Mouse (Mus musculus) Patski (cell line): ENCODE measurements around the gene Upk3b. TPM values are rescaled to one million over a fixed set of nuclear protein-coding genes. Genes with fewer than 3 reads are reported as not detected.

Source experiments
- ATAC-seq: fragments of 100-300 bp; one replicate; pipeline ENCODE4 v1.8.0; 2021
- CTCF ChIA-PET: fragments of 350-600 bp; sonication (Branson Sonifier 250); formaldehyde crosslinking; loops from one replicate; lab custom pipeline; 2022; ENCODE audit warnings: inconsistent platforms; lab: Charles Lee
- POLR2A ChIA-PET: fragments of 350-600 bp; sonication (Branson Sonifier 250); formaldehyde crosslinking; loops from one replicate; lab custom pipeline; 2022; ENCODE audit warnings: antibody characterized with exemption, inconsistent platforms; lab: Charles Lee
- DNase-seq: peaks from one replicate; pipeline ENCODE4 v3.0.0-alpha.2; 2011; ENCODE audit warnings: low read depth, low spot score
- H3K27me3 ChIP-seq: fragments of 371-371 bp; one replicate; pipeline ENCODE4 v1.5.1; 2021
- CTCF ChIP-seq: fragments of 100-300 bp; IDR thresholded peaks from one replicate; pipeline ENCODE4 v1.5.1; 2021
- in situ Hi-C: fragments of 300-500 bp; cut with MboI; formaldehyde crosslinking; loops from 3 replicates; pipeline ENCODE4 v1.11.1; 2018; ENCODE audit warnings: low pct_unique_long_range_greater_than_20kb, mixed read lengths
- polyA plus RNA-seq: library from polyadenylated mRNA; unstranded; gene quantifications from one replicate; pipeline ENCODE4 v1.2.3, GENCODE M21; 2021

Upk3b gene
- polyA plus RNA-seq, 1 experiment from 2014 or later = 0.95 TPM

- no peaks in the 10 kb centered on the region for H3K27me3 ChIP-seq
- POLR2A ChIA-PET = no interaction called here
Measured at GRCm38 (mm10) chr5:136004537-136004936, 33.8 kb upstream of the Upk3b start.

GRCm38 (mm10) chr5:136007745-136008144 lies 30.6 kb upstream of the Upk3b start:
- no peak for DNase-seq
- ChIA-PET CTCF (interaction anchor here (1.1 to 1.7 kb wide), 7 partner anchors 9 to 54 kb away, joined by 3 to 6 read pairs (median 3); no protein-coding TSS in a partner anchor), POLR2A (interaction anchor here (1.2 kb wide), 1 partner anchor 12 kb away, joined by 4 read pairs; no protein-coding TSS in a partner anchor)
- no peak for TF ChIP-seq CTCF
- ATAC-seq = no peak
- H3K27me3 ChIP-seq = no peaks in the 10 kb centered on the region
- in situ Hi-C loops = no loop called here

More at GRCm38 (mm10) chr5:136004537-136004936, 33.8 kb upstream of the Upk3b start:
- ATAC-seq (no peak), DNase-seq (no peak)
- no peak for TF ChIP-seq CTCF
- CTCF ChIA-PET = interaction anchor here (1.4 to 2.5 kb wide), 2 partner anchors 11 to 14 kb away, joined by 3 to 6 read pairs; no protein-coding TSS in a partner anchor
- in situ Hi-C loops = no loop called here

GRCm38 (mm10) chr5:136014877-136015276 lies 23.4 kb upstream of the Upk3b start:
- ChIA-PET CTCF (interaction anchor here (2.7 kb wide), 1 partner anchor 20 kb away, joined by 9 read pairs; the partner anchor contains the start of gene Dtx2), POLR2A (interaction anchor here (0.8 to 1.2 kb wide), 3 partner anchors 9 to 17 kb away, joined by 3 to 5 read pairs (median 4); no protein-coding TSS in a partner anchor)
- ATAC-seq (peak; percentile 22), DNase-seq (no peak)
- in situ Hi-C loops = no loop called here
- no peak for TF ChIP-seq CTCF
- H3K27me3 ChIP-seq = no peaks in the 10 kb centered on the region

GRCm38 (mm10) chr5:136015586-136015985 lies 22.7 kb upstream of the Upk3b start:
- no peak for TF ChIP-seq CTCF
- ATAC-seq = no peak

GRCm38 (mm10) chr5:136016014-136016876 lies 22.1 kb upstream of the Upk3b start:
- POLR2A ChIA-PET = interaction anchor here (0.8 kb wide), 1 partner anchor 8 kb away, joined by 4 read pairs; no protein-coding TSS in a partner anchor
- ATAC-seq (no peak), DNase-seq (no peak)
- in situ Hi-C loops = no loop called here
- no peak for TF ChIP-seq CTCF
- CTCF ChIA-PET = interaction anchor here (0.7 to 2.7 kb wide), 8 partner anchors 8 to 115 kb away, joined by 3 to 9 read pairs (median 4); partner anchors contain the start of gene Dtx2
- H3K27me3 ChIP-seq = no peaks in the 10 kb centered on the region

More at GRCm38 (mm10) chr5:136015586-136015985, 22.7 kb upstream of the Upk3b start:
- in situ Hi-C loops = no loop called here
- ChIA-PET POLR2A (interaction anchor here (0.8 to 1.2 kb wide), 3 partner anchors 9 to 18 kb away, joined by 3 to 5 read pairs (median 4); no protein-coding TSS in a partner anchor), CTCF (interaction anchor here (1.3 to 2.7 kb wide), 5 partner anchors 11 to 28 kb away, joined by 4 to 9 read pairs (median 6); partner anchors contain the start of gene Dtx2)
- no peaks in the 10 kb centered on the region for H3K27me3 ChIP-seq
- no peak for DNase-seq

GRCm38 (mm10) chr5:136017262-136017661 lies 21.0 kb upstream of the Upk3b start:
- CTCF ChIA-PET = interaction anchor here (1.1 to 2.5 kb wide), 6 partner anchors 10 to 116 kb away, joined by 3 to 7 read pairs (median 4); no protein-coding TSS in a partner anchor
- DNase-seq (no peak), ATAC-seq (no peak)
- H3K27me3 ChIP-seq = no peaks in the 10 kb centered on the region
- TF ChIP-seq CTCF = no peak
- POLR2A ChIA-PET = no interaction called here
- in situ Hi-C loops = no loop called here

- in situ Hi-C loops = no loop called here
- ATAC-seq = no peak
- DNase-seq = no peak
- POLR2A ChIA-PET = interaction anchor here (0.9 to 1.2 kb wide), 2 partner anchors 12 to 32 kb away, joined by 3 to 4 read pairs; no protein-coding TSS in a partner anchor
- no peak for TF ChIP-seq CTCF
- no peaks in the 10 kb centered on the region for H3K27me3 ChIP-seq
- CTCF ChIA-PET = interaction anchor here (0.8 to 2.5 kb wide), 5 partner anchors 9 to 37 kb away, joined by 3 to 7 read pairs (median 3); no protein-coding TSS in a partner anchor
Measured at GRCm38 (mm10) chr5:136018726-136019125, 19.6 kb upstream of the Upk3b start.

GRCm38 (mm10) chr5:136019907-136020306 lies 18.4 kb upstream of the Upk3b start:
- peak; percentile 92 for ATAC-seq
- ChIA-PET CTCF (interaction anchor here (0.6 to 2.5 kb wide), 7 partner anchors 10 to 117 kb away, joined by 3 to 7 read pairs (median 3); no protein-coding TSS in a partner anchor), POLR2A (interaction anchor here (1.2 kb wide), 1 partner anchor 31 kb away, joined by 4 read pairs; no protein-coding TSS in a partner anchor)
- in situ Hi-C loops = no loop called here
- DNase-seq = peak; percentile 76
- TF ChIP-seq CTCF = no peak
- no peaks in the 10 kb centered on the region for H3K27me3 ChIP-seq

- in situ Hi-C loops = no loop called here
- ChIA-PET CTCF (interaction anchor here (1.2 to 1.4 kb wide), 2 partner anchors 11 to 38 kb away, joined by 4 to 5 read pairs; no protein-coding TSS in a partner anchor), POLR2A (interaction anchor here (1.3 kb wide), 1 partner anchor 28 kb away, joined by 3 read pairs; no protein-coding TSS in a partner anchor)
- H3K27me3 ChIP-seq = no peaks in the 10 kb centered on the region
- TF ChIP-seq CTCF = no peak
- no peak for ATAC-seq
- no peak for DNase-seq
Measured at GRCm38 (mm10) chr5:136025712-136026111, 12.6 kb upstream of the Upk3b start.

- ATAC-seq (no peak), DNase-seq (no peak)
- no peak for TF ChIP-seq CTCF
- ChIA-PET POLR2A (interaction anchor here (0.6 kb wide), 1 partner anchor 23 kb away, joined by 4 read pairs; no protein-coding TSS in a partner anchor), CTCF (interaction anchor here (0.7 to 1.9 kb wide), 6 partner anchors 9 to 32 kb away, joined by 3 to 6 read pairs (median 4); partner anchors contain the start of gene Dtx2)
- in situ Hi-C loops = no loop called here
- no peaks in the 10 kb centered on the region for H3K27me3 ChIP-seq
Measured at GRCm38 (mm10) chr5:136026859-136027258, 11.4 kb upstream of the Upk3b start.
